Mouse (Mus musculus) myocyte (in vitro differentiated cells): Measurements from ENCODE around the gene Apobec4.

Source experiments
- MYOD1 ChIP-seq, 3 experiments: IDR thresholded peaks; one replicate each; pipeline ENCODE4 v1.6.1; 2011; ENCODE audit warnings: control low read depth in 2 of 3, low read depth in 2 of 3, mild to moderate bottlenecking in 2 of 3, moderate library complexity in 1 of 3; ENCODE audit not compliant: insufficient read length in 2 of 3, control insufficient read depth in 1 of 3
- POLR2A ChIP-seq: IDR thresholded peaks from one replicate; pipeline ENCODE4 v1.6.1; 2011; ENCODE audit warnings: low read depth, mild to moderate bottlenecking, control low read depth, moderate library complexity; ENCODE audit not compliant: insufficient read length
- POLR2AphosphoS2 ChIP-seq: IDR thresholded peaks from one replicate; pipeline ENCODE4 v1.6.1; 2011; ENCODE audit warnings: low read depth, control low read depth; ENCODE audit not compliant: insufficient read length
- SRF ChIP-seq: IDR thresholded peaks from one replicate; pipeline ENCODE4 v1.6.1; 2011; ENCODE audit warnings: low read depth; ENCODE audit not compliant: control insufficient read depth, insufficient read length
- TCF3 ChIP-seq: IDR thresholded peaks from one replicate; pipeline ENCODE4 v1.6.1; 2011; ENCODE audit warnings: low read depth, control low read depth; ENCODE audit not compliant: insufficient read length
- USF1 ChIP-seq: IDR thresholded peaks from one replicate; pipeline ENCODE4 v1.6.1; 2011; ENCODE audit warnings: low read depth, mild to moderate bottlenecking, control low read depth, moderate library complexity

- TF ChIP-seq POLR2AphosphoS2: no peak
- TF ChIP-seq POLR2A: no peak
- TF ChIP-seq SRF: no peak
- TF ChIP-seq MYOD1 (IDR thresholded peaks at IDR 0.05; ENCODE audit: control insufficient read depth in 1 of 3, insufficient read length in 2 of 3, low read depth in 2 of 3): no peak
- no peak for TF ChIP-seq TCF3
- no peak for TF ChIP-seq USF1
These were observed 11.0 kb upstream of the Apobec4 start for GRCm38 (mm10) chr1:152739374-152739773.
